Mouse (Mus musculus): ENCODE data around the gene Mdga2. TPM values are rescaled to one million over a fixed set of nuclear protein-coding genes. Genes with fewer than 3 reads are reported as not detected.

Gene Mdga2
- polyA plus RNA-seq, 1 experiment: not detected

DNA sequence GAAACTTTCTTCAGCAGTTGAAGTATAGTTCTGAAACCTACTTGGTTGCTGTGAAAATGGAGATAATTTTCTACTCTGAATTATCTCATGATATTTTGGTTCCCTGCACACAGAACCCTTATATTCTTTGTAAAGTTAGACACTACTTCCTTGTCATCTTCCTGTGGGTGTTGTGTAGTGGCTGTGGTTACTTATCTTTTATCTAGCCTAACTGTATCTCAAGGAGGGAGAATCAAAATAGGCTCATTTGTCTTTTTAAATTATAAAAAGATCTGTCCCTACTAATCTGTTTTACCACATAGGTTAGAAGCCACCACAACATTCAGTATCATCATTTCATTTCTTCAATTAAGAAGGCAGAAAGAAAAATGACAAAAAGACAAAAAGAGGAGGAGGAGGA lies 127.9 kb downstream of the Mdga2 start:
- Histone ChIP-seq H3K36me3 (ENCODE audit: control insufficient read depth) (no peaks in the 10 kb centered on the region), H3K4me3 (replicated peaks) (no peak overlapping the region), H3K4me1 (ENCODE audit: control insufficient read depth) (no peaks in the 10 kb centered on the region), H3K9me3 (ENCODE audit: control insufficient read depth, low read length) (no peaks in the 10 kb centered on the region), H3K27me3 (ENCODE audit: control insufficient read depth) (no peaks in the 10 kb centered on the region)
- TF ChIP-seq GATA1 (IDR thresholded peaks at IDR 0.05; ENCODE audit: low read length) (no peak), TAL1 (IDR thresholded peaks at IDR 0.05; ENCODE audit: low read length) (no peak)

DNA sequence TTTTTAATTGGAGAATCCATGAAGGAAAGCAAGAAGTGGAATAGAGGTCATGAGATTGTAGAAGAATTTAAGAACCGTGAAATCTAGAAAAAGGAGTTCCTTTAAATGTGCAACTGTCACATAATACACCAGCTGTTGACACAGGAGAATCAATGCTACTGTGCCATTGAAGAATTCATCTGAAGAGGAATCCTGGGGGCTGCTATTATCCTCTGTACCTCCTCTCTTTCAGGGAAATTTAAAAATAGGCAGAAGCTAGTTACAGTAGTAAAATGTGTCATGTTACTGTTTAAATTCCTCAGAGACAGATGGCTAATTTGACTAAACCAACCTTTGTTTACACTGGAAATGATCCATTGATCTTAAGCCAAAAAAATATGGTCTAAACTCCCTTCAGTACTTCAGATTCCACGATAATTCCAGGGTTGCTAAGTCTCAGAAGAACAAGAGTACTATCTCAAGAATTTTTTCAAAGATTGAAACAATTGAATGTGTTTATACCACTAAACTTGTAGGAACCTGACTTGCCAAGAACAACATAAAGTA lies 131.9 kb downstream of the Mdga2 start:
- no peak for TF ChIP-seq TAL1 (IDR thresholded peaks at IDR 0.05; ENCODE audit: low read length)
- TF ChIP-seq GATA1 (IDR thresholded peaks at IDR 0.05; ENCODE audit: low read length): no peak

DNA sequence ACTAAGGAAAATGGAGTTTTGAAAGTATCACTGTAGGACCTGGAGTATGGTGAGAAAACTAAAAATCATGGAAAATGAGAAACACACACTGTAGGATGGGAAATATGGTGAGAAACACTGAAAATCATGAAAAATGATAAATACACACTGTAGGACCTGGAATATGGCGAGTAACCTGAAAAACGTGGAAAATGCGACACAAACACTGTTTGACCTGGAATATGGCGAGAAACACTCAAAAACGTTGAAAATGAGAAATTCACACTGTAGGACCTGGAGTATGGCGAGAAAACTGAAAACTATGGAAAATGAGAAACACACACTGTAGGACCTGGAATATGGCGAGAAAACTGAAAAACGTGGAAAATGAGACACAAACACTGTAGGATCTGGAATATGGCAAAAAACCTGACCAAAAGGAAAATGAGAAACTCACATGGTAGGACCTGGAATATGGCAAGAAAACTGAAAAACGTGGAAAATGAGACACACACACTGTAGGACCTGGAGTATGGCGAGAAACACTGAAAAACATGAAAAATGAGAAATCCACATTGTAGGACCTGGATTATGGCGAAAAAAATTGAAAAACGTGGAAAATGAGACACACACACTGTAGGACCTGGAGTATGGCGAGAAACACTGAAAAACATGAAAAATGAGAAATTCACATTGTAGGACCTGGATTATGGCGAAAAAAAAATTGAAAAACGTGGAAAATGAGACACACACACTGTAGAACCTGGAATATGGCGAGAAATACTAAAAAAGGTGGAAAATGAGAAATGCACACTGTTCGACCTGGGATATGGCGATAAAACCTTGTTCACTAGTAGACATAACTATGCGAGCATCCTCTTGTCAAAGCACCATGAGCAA lies 163.0 kb downstream of the Mdga2 start:
- peaks cover 9% of the 10 kb centered on the region for H3K9me3 ChIP-seq (ENCODE audit: control insufficient read depth, low read length)

More for the DNA sequence above, 131.9 kb downstream of the Mdga2 start:
- no peaks in the 10 kb centered on the region; the same call in 1 of the 2 replicates for H3K9me3 ChIP-seq (ENCODE audit: control insufficient read depth, low read length)
- no peaks in the 10 kb centered on the region for H3K27me3 ChIP-seq (ENCODE audit: control insufficient read depth)
- H3K4me3 ChIP-seq (replicated peaks): no peak overlapping the region
- H3K4me1 ChIP-seq (ENCODE audit: control insufficient read depth): no peaks in the 10 kb centered on the region
- H3K36me3 ChIP-seq (ENCODE audit: control insufficient read depth): no peaks in the 10 kb centered on the region

DNA sequence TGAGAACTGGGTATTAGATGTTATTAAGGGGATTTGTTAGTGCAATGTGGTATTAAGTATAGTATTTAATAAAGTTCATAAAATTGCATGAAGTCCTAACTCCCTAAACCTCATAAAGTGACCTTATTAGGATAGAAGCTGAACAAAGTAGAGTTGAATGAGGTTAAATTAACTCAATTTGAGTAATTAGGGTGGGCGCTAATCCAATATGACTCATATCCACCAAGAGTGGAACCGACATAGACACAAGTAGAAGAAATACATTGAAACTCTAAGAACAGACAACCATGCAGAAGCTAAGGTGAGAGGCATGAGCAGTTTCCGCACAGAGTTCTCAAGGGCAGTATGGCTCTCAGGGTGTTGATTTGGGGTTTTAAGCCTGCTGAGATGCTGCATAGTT lies 165.7 kb downstream of the Mdga2 start:
- no peaks in the 10 kb centered on the region for H3K4me1 ChIP-seq (ENCODE audit: control insufficient read depth)
- H3K27me3 ChIP-seq (ENCODE audit: control insufficient read depth): no peaks in the 10 kb centered on the region
- no peaks in the 10 kb centered on the region for H3K36me3 ChIP-seq (ENCODE audit: control insufficient read depth)
- no peak overlapping the region for H3K4me3 ChIP-seq (replicated peaks)
- TF ChIP-seq GATA1 (IDR thresholded peaks at IDR 0.05; ENCODE audit: low read length): no peak
- TF ChIP-seq TAL1 (IDR thresholded peaks at IDR 0.05; ENCODE audit: low read length): no peak
- H3K9me3 ChIP-seq (ENCODE audit: control insufficient read depth, low read length): peaks cover 9% of the 10 kb centered on the region

More for the DNA sequence above, 163.0 kb downstream of the Mdga2 start:
- TF ChIP-seq GATA1 (IDR thresholded peaks at IDR 0.05; ENCODE audit: low read length): no peak
- no peak for TF ChIP-seq TAL1 (IDR thresholded peaks at IDR 0.05; ENCODE audit: low read length)
- no peak overlapping the region for H3K4me3 ChIP-seq (replicated peaks)
- H3K36me3 ChIP-seq (ENCODE audit: control insufficient read depth): no peaks in the 10 kb centered on the region
- H3K4me1 ChIP-seq (ENCODE audit: control insufficient read depth): no peaks in the 10 kb centered on the region
- H3K27me3 ChIP-seq (ENCODE audit: control insufficient read depth): no peaks in the 10 kb centered on the region

DNA sequence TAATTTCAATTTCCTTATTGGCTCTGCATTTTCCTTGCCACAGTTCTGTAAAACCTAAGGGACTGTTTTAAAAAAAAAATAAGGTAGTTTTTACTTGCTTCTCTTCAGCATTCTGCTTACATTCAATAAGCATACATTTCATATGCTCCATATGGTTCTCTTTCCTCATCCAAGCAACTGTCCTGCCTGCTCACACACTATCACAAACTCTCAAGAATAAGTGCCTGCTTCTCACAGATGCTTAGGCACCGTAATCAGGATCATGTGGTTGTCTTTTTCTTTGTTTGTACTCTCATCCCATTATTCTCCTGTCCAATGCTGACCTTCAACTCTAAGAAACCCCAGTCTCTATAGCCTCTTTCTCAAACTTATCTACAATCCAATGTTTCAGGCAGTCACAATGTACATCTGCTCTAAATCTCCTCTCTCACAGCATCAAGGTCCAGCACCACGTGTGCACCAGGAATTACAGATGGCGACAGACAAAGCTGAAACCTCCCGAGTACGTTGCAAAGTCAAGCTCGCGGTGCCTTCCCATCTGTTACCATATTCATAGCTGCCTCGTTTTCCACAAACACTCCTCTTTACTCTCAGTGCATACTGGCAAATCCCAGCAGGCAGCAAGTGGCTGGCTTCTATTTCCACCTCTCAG lies 177.1 kb downstream of the Mdga2 start:
- Histone ChIP-seq H3K36me3 (ENCODE audit: control insufficient read depth) (no peaks in the 10 kb centered on the region), H3K27me3 (ENCODE audit: control insufficient read depth) (no peaks in the 10 kb centered on the region), H3K4me1 (ENCODE audit: control insufficient read depth) (no peaks in the 10 kb centered on the region), H3K9me3 (ENCODE audit: control insufficient read depth, low read length) (no peaks in the 10 kb centered on the region), H3K4me3 (replicated peaks) (no peak overlapping the region)
- TF ChIP-seq GATA1 (IDR thresholded peaks at IDR 0.05; ENCODE audit: low read length) (no peak), TAL1 (IDR thresholded peaks at IDR 0.05; ENCODE audit: low read length) (no peak)

DNA sequence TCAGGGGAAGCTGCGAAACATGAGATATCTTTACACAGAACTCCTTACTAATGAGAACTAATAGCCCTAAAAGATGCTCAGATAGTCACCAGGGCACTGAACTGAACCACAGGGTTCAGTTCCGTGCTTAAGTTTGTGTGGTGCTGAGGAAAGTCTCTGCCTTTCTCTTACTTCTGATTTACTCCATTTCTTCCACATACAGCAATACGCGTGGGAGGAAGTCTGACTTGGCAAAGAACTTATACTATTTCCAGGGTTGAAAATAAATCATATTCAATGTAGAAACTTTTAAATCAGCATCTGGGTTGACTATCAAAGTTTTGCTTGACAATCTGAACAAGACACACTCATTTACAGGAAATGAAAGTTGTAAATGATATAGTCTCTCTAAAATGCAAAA lies 180.5 kb downstream of the Mdga2 start:
- H3K9me3 ChIP-seq (ENCODE audit: control insufficient read depth, low read length): no peaks in the 10 kb centered on the region
- TF ChIP-seq GATA1 (IDR thresholded peaks at IDR 0.05; ENCODE audit: low read length) (no peak), TAL1 (IDR thresholded peaks at IDR 0.05; ENCODE audit: low read length) (no peak)

DNA sequence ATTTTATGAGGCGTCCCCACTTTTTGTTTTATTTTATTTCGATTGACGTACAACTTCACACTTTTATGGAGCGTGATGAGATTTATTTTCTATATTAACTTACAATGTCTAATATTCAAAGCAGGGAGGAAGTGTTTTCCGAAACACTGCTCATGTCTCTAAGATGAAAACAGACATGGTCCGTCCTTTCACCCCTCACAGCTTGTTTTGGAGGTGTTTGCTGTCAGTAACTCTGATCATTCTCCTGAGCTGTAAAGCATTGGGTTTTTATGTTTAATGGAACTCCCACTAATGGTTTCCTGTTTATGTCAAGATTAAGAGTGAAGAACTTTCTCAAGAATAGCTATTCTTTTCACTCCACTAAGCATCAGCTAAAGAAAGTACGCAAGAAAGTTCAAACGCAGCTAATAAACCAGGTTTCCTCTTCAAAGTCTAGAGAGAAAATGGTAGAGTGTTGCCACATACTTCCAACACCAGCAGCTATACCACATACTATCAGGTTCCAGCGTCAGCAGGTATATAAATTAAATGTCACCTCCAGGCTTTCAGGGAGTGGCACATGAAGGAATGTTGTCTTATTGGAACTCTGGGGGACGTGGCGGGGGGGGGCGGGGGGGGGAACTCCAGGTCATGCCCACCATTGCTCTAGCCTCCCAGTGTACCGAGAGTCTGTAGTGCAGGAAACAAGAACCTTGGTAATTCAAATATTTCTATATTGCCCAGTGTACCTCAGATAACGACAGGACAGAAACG lies 186.7 kb downstream of the Mdga2 start:
- H3K27me3 ChIP-seq (ENCODE audit: control insufficient read depth): no peaks in the 10 kb centered on the region
- TF ChIP-seq TAL1 (IDR thresholded peaks at IDR 0.05; ENCODE audit: low read length): no peak
- TF ChIP-seq GATA1 (IDR thresholded peaks at IDR 0.05; ENCODE audit: low read length): no peak
- no peaks in the 10 kb centered on the region for H3K9me3 ChIP-seq (ENCODE audit: control insufficient read depth, low read length)
- H3K36me3 ChIP-seq (ENCODE audit: control insufficient read depth): no peaks in the 10 kb centered on the region
- no peak overlapping the region for H3K4me3 ChIP-seq (replicated peaks)
- H3K4me1 ChIP-seq (ENCODE audit: control insufficient read depth): no peaks in the 10 kb centered on the region

More for the DNA sequence above, 180.5 kb downstream of the Mdga2 start:
- no peaks in the 10 kb centered on the region for H3K27me3 ChIP-seq (ENCODE audit: control insufficient read depth)
- no peaks in the 10 kb centered on the region for H3K4me1 ChIP-seq (ENCODE audit: control insufficient read depth)
- H3K4me3 ChIP-seq (replicated peaks): no peak overlapping the region
- H3K36me3 ChIP-seq (ENCODE audit: control insufficient read depth): no peaks in the 10 kb centered on the region

DNA sequence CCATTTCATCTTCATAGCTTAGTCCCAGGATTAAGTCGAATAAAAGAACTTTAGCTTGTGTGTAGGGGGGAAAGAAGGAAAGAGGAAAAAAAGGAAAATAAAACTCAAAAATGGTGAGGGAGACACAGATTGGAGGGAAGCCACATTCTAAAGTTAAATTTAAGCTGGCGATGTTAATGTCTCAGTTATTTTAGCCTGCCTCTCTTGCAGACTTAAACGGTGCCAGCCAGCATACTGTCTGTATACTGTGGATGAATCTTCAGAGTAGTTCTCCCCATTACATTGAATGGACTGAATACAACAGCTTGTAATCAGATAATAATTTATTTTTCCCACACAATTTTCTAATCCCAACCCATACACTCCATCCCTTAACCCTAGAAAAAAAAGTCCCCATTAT lies 205.2 kb downstream of the Mdga2 start:
- Histone ChIP-seq H3K4me1 (ENCODE audit: control insufficient read depth) (no peaks in the 10 kb centered on the region), H3K9me3 (ENCODE audit: control insufficient read depth, low read length) (no peaks in the 10 kb centered on the region), H3K36me3 (ENCODE audit: control insufficient read depth) (no peaks in the 10 kb centered on the region), H3K4me3 (replicated peaks) (no peak overlapping the region), H3K27me3 (ENCODE audit: control insufficient read depth) (no peaks in the 10 kb centered on the region)
- no peak for TF ChIP-seq GATA1 (IDR thresholded peaks at IDR 0.05; ENCODE audit: low read length)
- no peak for TF ChIP-seq TAL1 (IDR thresholded peaks at IDR 0.05; ENCODE audit: low read length)

All from erythroblast, embryonic 14.5 days (primary cell).